Mouse (Mus musculus) T-helper 17 cell (primary cell): Measurements from ENCODE around the gene Fth1.

Source experiments
- in situ Hi-C, 2 experiments: fragments of 300-600 bp; cut with MboI, MseI; formaldehyde crosslinking; loops; 1 replicate in 1 of 2; 2 replicates in 1 of 2; pipeline ENCODE4 v1.15.1; 2025; ENCODE audit warnings: high pct_unique_total_duplicates in 2 of 2

Fth1 gene

GRCm38 (mm10) chr19:10017637-10018526, 37.5 kb downstream of the Fth1 start:
- in situ Hi-C loops: loop anchor here in 1 of 2 experiments (25.0 kb wide), 1 partner anchor 881 kb away; the partner anchor contains the start of gene Asrgl1

- in situ Hi-C loops: loop anchor here in 1 of 2 experiments (25.0 kb wide), 1 partner anchor 881 kb away; the partner anchor contains the start of gene Asrgl1
Measured at GRCm38 (mm10) chr19:10018527-10018818, 38.1 kb downstream of the Fth1 start.

DNA sequence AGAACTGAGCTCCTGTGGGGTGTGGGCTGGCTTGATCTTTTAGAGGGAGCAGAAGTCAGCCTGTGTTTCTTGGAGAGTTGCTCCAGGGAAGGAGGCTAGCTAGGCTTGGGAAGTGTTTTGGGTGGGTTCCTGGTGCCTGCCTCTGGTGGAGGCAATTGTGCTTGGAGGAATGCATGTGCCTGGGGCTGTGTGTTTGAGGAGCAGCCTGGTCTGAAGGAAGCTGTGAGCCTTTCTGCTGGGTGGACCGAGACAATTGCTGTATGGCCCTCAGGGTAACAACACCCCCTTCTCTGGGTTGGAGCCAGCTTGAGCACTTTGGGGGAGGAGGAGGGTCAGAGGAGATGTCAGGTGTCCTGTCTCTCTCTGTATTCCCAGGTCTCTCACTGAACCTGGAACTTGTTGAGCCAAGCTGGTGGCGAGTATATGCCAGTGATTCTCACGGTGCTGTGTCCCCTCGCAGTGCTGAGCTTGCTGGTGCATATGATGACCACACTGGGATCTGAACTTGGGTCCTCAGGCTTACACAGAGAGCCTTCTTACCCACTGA, 38.9 kb downstream of the Fth1 start:
- in situ Hi-C loops: loop anchor here in 1 of 2 experiments (25.0 kb wide), 1 partner anchor 882 kb away; the partner anchor contains the start of gene Asrgl1

- in situ Hi-C loops: loop anchor here in 1 of 2 experiments (25.0 kb wide), 1 partner anchor 885 kb away; the partner anchor contains the start of gene Asrgl1
Measured at GRCm38 (mm10) chr19:10021981-10022380, 41.6 kb downstream of the Fth1 start.

DNA sequence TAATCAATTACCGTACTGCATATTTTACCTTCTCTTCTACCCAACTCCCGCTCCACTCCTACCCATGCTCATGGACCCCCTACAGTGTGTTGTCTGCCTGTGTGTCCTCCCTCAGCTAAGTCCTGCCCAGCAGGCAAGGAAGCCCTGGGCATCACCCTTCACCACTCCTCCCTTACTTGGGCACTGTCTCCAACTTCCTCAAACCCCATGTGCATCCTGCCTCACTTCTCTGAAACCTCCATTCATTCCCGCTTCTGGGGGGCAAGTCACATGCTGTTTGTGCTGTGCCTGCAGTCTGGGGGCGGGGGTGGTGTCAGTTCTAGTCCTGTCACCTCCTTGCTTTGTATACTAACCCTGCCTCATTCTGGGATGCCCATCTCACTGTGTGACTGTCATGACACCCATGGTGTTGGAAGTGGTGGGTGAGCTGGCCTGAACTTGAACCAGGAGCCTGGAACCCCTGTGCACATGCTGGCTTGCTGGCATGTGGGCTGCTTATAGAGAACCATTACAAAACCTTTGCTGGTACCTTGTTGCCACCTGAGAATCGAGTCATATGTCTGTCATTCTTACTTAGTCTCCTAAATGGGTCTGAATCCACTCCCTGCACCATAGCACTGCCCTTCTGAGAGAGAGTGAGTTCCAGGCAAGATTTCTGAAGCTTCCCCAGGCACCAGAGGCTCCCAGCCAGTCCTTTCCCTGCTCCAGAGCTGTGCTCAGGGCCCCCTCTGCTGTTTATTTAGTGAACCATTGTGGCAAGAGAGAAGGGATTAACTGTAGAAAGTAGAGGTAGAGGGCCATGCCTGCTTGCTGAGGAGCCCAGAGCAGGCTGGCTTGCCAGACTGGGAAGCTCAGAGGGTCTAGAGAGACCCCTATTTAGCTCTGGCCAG, 42.3 kb downstream of the Fth1 start:
- in situ Hi-C loops: loop anchor here in 1 of 2 experiments (25.0 kb wide), 1 partner anchor 885 kb away; the partner anchor contains the start of gene Asrgl1

- in situ Hi-C loops: loop anchor here in 1 of 2 experiments (25.0 kb wide), 1 partner anchor 886 kb away; the partner anchor contains the start of gene Asrgl1
Measured at GRCm38 (mm10) chr19:10023304-10023758, 42.9 kb downstream of the Fth1 start.

GRCm38 (mm10) chr19:10025169-10025875, 44.9 kb downstream of the Fth1 start:
- in situ Hi-C loops: no loop called here

DNA sequence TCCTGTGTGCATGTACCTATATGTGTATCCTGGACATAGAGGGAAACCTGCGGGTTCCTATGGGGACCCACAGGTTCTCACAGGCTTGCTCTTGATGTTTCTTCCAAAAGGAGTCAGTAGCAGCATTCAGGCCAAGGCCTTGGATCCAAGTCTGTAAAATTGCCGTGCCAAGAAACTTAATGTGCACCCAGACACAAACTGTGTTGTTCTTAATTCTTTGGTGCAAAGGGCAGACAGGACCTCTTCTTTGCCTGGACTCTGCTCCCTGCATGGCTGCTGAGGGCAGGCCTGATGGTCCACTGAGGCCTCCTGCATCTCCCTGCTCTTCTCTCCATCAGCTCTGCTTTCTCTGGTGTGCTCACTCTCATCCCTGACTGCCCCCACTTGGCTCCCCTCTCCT, 49.3 kb downstream of the Fth1 start:
- in situ Hi-C loops: loop anchor here (5.0 kb wide), 2 partner anchors 32 to 117 kb away; no protein-coding TSS in a partner anchor

DNA sequence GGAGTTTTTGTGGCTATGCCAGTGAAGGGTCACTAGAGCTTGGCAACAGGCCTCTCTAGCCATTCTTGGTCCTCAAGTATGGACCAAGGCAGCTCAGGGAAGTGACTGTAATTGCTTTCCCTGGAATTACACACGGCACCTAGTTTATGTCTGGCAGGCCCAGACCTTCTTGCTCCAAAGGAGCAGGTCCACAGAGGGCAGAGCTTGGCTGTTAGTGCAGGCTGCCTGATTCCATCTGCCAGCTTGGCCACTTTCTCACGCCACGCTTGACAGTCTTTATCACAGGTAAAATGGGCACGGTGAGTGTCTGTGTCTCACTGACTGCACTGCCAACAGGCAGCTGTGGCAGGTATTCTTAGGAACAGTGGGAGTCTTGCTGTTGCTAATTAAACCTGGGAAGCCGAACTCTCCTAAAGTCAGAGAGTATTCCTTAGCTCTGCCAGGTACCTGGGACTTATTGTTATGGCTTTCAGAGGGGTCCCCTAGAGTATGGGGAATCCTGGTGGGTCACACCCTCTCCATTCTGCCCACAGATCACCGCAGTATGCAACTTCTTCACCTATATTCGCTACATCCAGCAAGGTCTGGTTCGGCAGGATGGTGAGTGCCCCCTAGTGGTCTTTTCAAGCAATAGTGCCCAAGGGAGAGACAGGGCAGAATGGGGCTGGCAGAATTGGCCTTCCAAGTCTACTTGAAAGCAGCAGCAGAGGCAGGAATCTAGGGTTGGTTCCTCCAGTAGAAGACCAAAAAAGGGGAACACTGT, 53.0 kb downstream of the Fth1 start:
- in situ Hi-C loops: loop anchor here (5.0 kb wide), 2 partner anchors 36 to 121 kb away; no protein-coding TSS in a partner anchor

DNA sequence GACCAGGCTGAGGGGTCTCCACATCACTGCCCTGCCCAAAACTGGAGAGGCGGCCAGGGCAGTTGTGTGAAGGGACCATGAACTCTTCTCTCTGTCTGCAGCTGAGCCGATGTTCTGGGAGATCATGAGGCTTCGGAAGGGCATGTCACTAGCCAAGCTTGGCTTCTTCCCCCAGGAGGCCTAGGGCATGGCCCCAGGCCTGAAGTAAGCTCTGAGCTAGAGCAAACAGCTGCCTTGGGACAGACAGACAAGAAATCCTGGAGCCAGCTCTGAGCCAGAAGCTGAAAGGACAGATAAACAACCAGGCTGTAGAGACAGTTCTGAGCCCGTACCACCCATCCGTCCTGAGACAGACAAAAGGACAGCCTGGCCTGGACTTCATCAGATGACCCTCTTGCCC, 54.0 kb downstream of the Fth1 start:
- in situ Hi-C loops: loop anchor here (5.0 kb wide), 2 partner anchors 37 to 122 kb away; no protein-coding TSS in a partner anchor
